Mouse (Mus musculus) testis, adult 2 months (tissue): Measurements from ENCODE around the gene Tekt5.

ENCODE experiments used
- CTCF ChIP-seq: fragments of 200-500 bp; IDR thresholded peaks from 2 replicates; pipeline ENCODE4 v1.5.1; 2012; ENCODE audit warnings: low read depth, mild to moderate bottlenecking, inconsistent platforms, low read length, moderate library complexity; ENCODE audit not compliant: control insufficient read depth, insufficient read depth, insufficient replicate concordance
- POLR2A ChIP-seq: fragments of 200-500 bp; IDR thresholded peaks from 2 replicates; pipeline ENCODE4 v1.6.1; 2012; ENCODE audit warnings: low read depth, mild to moderate bottlenecking, inconsistent platforms, low read length, moderate library complexity; ENCODE audit not compliant: control insufficient read depth

GRCm38 (mm10) chr16:10313646-10314088 is 81.6 kb downstream of the Tekt5 start, which contains the start of gene Emp2:
- TF ChIP-seq CTCF (no peak), POLR2A (no peak)
